Mouse (Mus musculus): ENCODE data around the gene Ube2z.

DNA sequence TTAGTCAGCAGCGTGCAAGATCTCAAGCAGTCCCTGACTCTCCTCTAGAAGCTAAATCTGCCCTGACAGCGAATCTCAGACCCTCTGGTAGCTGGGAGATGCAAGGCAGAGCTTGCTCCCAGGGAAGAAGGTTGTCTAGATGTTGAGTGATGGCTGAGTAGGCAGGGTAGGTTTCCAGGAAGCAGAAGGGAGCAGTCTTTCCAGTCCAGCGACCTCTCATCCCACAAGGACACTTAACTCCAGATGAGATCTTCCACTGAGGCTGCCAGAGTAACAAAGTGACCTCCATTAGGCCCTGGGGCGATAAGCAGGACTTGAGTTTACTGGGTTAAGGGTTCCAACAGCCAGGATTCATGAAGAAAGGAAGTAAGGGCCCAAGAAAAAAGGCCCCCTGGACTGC, 44.6 kb downstream of the Ube2z start:
- TF ChIP-seq CTCF (IDR thresholded peaks at IDR 0.05; ENCODE audit: extremely low read depth, insufficient read length, insufficient replicate concordance, low read depth, low read length) (no peak), POLR2A (IDR thresholded peaks at IDR 0.05; ENCODE audit: low read depth, low read length) (no peak)

All from small intestine, adult 2 months (tissue).